Comparison of ENCODE assay signal across 21 mouse cellular contexts in genomic region chr4:47205846-47206245, GRCm38 (mm10). TPM values are rescaled to one million over a fixed set of nuclear protein-coding genes. Genes with fewer than 3 reads are reported as not detected.
DNase-seq lines count a peak whose midpoint lies in the region; ATAC-seq lines count a peak whose summit lies in the region.
"Had no signal": no experiment of that assay in that cellular context is flagged by ENCODE, and none has a peak within 500 bp of the region (broad histone marks: within the 10 kb centered on the region; RNA-seq: fewer than 3 reads in every experiment).

No protein-coding gene starts in this region.

- H3K27ac ChIP-seq in heart, embryonic 16.5 days (ENCODE audit: low read length): peak overlapping the region; percentile 65; the same call in 1 of the 2 replicates
- no peak overlapping the region for H3K27ac ChIP-seq in heart, embryonic 10.5 days
- H3K27ac ChIP-seq in kidney, embryonic 14.5 days (ENCODE audit: low read depth, low read length): no peak overlapping the region; the same call in 1 of the 2 replicates
- H3K27ac ChIP-seq in intestine, embryonic 16.5 days (ENCODE audit: low read length): peak overlapping the region; percentile 3; the same call in 1 of the 2 replicates
- H3K27ac ChIP-seq: embryonic facial prominence, embryonic 15.5 days; forebrain, embryonic 10.5 days; heart, adult 2 months; hindbrain, embryonic 12.5 days; left cerebral cortex, adult 2 months; liver, embryonic 13.5 days; neural tube, embryonic 15.5 days had no signal

- peaks cover 15% of the 10 kb centered on the region for H3K4me1 ChIP-seq in heart, embryonic 16.5 days (ENCODE audit: control insufficient read depth, insufficient read depth, low read length)
- peaks cover 13% of the 10 kb centered on the region for H3K4me1 ChIP-seq in heart, embryonic 10.5 days
- H3K4me1 ChIP-seq in kidney, embryonic 14.5 days (ENCODE audit: control insufficient read depth, insufficient read depth, low read length): peaks cover 13% of the 10 kb centered on the region
- H3K4me1 ChIP-seq in intestine, embryonic 16.5 days (ENCODE audit: control insufficient read depth, insufficient read depth, low read length): peaks cover 6% of the 10 kb centered on the region; the same call in 1 of the 2 replicates
- H3K4me1 ChIP-seq: liver, embryonic 13.5 days had no signal

- H3K36me3 ChIP-seq in heart, embryonic 16.5 days (ENCODE audit: control insufficient read depth, insufficient read depth): no peaks in the 10 kb centered on the region
- H3K36me3 ChIP-seq in heart, embryonic 10.5 days: no peaks in the 10 kb centered on the region
- H3K36me3 ChIP-seq in kidney, embryonic 14.5 days (ENCODE audit: control insufficient read depth, insufficient read depth, low read length): no peaks in the 10 kb centered on the region
- no peaks in the 10 kb centered on the region for H3K36me3 ChIP-seq in intestine, embryonic 16.5 days (ENCODE audit: control insufficient read depth, insufficient read depth, low read length)
- H3K36me3 ChIP-seq: embryonic facial prominence, embryonic 15.5 days; forebrain, embryonic 10.5 days; hindbrain, embryonic 12.5 days; liver, embryonic 13.5 days; neural tube, embryonic 15.5 days had no signal

- H3K4me3 ChIP-seq in heart, embryonic 16.5 days (ENCODE audit: low read length): no peak overlapping the region
- H3K4me3 ChIP-seq in heart, embryonic 10.5 days: no peak overlapping the region
- no peak overlapping the region for H3K4me3 ChIP-seq in kidney, embryonic 14.5 days (ENCODE audit: low read length)
- H3K4me3 ChIP-seq in intestine, embryonic 16.5 days (ENCODE audit: low read length): no peak overlapping the region
- H3K4me3 ChIP-seq: embryonic facial prominence, embryonic 15.5 days; forebrain, embryonic 10.5 days; heart, adult 2 months; hindbrain, embryonic 12.5 days; left cerebral cortex, adult 2 months; liver, embryonic 13.5 days; myocyte; neural tube, embryonic 15.5 days had no signal

- peaks cover 50% of the 10 kb centered on the region for H3K27me3 ChIP-seq in heart, embryonic 16.5 days (ENCODE audit: control insufficient read depth, insufficient read depth, low read length)
- peaks cover 64% of the 10 kb centered on the region for H3K27me3 ChIP-seq in heart, embryonic 10.5 days (ENCODE audit: insufficient read depth, poor library complexity, severe bottlenecking)
- H3K27me3 ChIP-seq in kidney, embryonic 14.5 days (ENCODE audit: control insufficient read depth, insufficient read depth, low read length): peaks cover 34% of the 10 kb centered on the region
- peaks cover 31% of the 10 kb centered on the region for H3K27me3 ChIP-seq in intestine, embryonic 16.5 days (replicated peaks; ENCODE audit: control insufficient read depth, insufficient read depth, low read length)

- H3K9ac ChIP-seq in heart, embryonic 16.5 days (ENCODE audit: low read length): no peak overlapping the region
- H3K9ac ChIP-seq in kidney, embryonic 14.5 days (ENCODE audit: low read depth, low read length): no peak overlapping the region
- no peak overlapping the region for H3K9ac ChIP-seq in intestine, embryonic 16.5 days (ENCODE audit: low read depth, low read length)
- H3K9ac ChIP-seq: embryonic facial prominence, embryonic 15.5 days; hindbrain, embryonic 12.5 days; liver, embryonic 13.5 days; neural tube, embryonic 15.5 days had no signal

- peak; percentile 43; the same call in 1 of the 2 replicates for ATAC-seq in heart, embryonic 16.5 days (replicated peaks; ENCODE audit: extremely low read depth, insufficient read depth, low FRiP score)
- no peak for ATAC-seq in kidney, embryonic 14.5 days (ENCODE audit: low FRiP score, low TSS enrichment)
- ATAC-seq in intestine, embryonic 16.5 days: peak; percentile 60
- ATAC-seq: inflammation-experienced regulatory T-cells, adult 6 months had no signal

- no peak overlapping the region for H3K4me2 ChIP-seq in heart, embryonic 16.5 days (ENCODE audit: low read depth, low read length)
- no peak overlapping the region for H3K4me2 ChIP-seq in kidney, embryonic 14.5 days (replicated peaks; ENCODE audit: low read depth, low read length)
- H3K4me2 ChIP-seq in intestine, embryonic 16.5 days (ENCODE audit: low read depth, low read length): no peak overlapping the region
- H3K4me2 ChIP-seq: embryonic facial prominence, embryonic 15.5 days; hindbrain, embryonic 12.5 days; liver, embryonic 13.5 days; neural tube, embryonic 15.5 days had no signal

- no peak for DNase-seq in heart, embryonic 10.5 days (ENCODE audit: low spot score)
- DNase-seq in kidney, postnatal 14 days: peak; percentile 65
- peak; percentile 53 for DNase-seq in lung, postnatal 14 days
- DNase-seq in embryo, embryonic 11 days: no peak
- no peak for DNase-seq in thymus, postnatal 4 days
- DNase-seq: adrenal gland, postnatal 10 days; cerebellum, adult 2 months; liver, embryonic 13.5 days; midbrain, embryonic 14.5 days; right cerebral cortex, postnatal 4 days had no signal

- WGBS in heart, embryonic 16.5 days: 41% methylated on average over 6 of the region's 6 CpGs
- WGBS in heart, embryonic 10.5 days: 54% methylated on average over 6 of the region's 6 CpGs
- WGBS in kidney, embryonic 14.5 days: 68% methylated on average over 6 of the region's 6 CpGs
- 52% methylated on average over 6 of the region's 6 CpGs for WGBS in intestine, embryonic 16.5 days

- no peaks in the 10 kb centered on the region for H3K9me3 ChIP-seq in heart, embryonic 16.5 days (replicated peaks; ENCODE audit: control insufficient read depth, low read length)
- no peaks in the 10 kb centered on the region for H3K9me3 ChIP-seq in heart, embryonic 10.5 days
- no peaks in the 10 kb centered on the region for H3K9me3 ChIP-seq in kidney, embryonic 14.5 days (ENCODE audit: control insufficient read depth, low read length)
- no peaks in the 10 kb centered on the region for H3K9me3 ChIP-seq in intestine, embryonic 16.5 days (ENCODE audit: control insufficient read depth, low read length)
- H3K9me3 ChIP-seq: embryonic facial prominence, embryonic 15.5 days; forebrain, embryonic 10.5 days; hindbrain, embryonic 12.5 days; liver, embryonic 13.5 days; neural tube, embryonic 15.5 days had no signal

RNA-seq across cellular contexts. Expression of gene Col15a1, which starts 2.1 kb away (rescaled TPM):
- polyA plus RNA-seq in heart, embryonic 16.5 days (2015; fragmentation: Nextera tagmentation; extraction: Ambion mirVana): 13.5 and 15.9 TPM in 2 replicates
- 1.1 and 1.5 TPM in 2 replicates for polyA plus RNA-seq in heart, embryonic 10.5 days (2016; fragmentation: Nextera tagmentation; extraction: Ambion mirVana)
- polyA plus RNA-seq in kidney, embryonic 14.5 days (2014; fragmentation: Nextera tagmentation; extraction: Ambion mirVana): 16.3 and 21.8 TPM in 2 replicates
- polyA plus RNA-seq in intestine, embryonic 16.5 days (2015; fragmentation: Nextera tagmentation; extraction: Ambion mirVana): 12.7 and 15.1 TPM in 2 replicates

Comparison
In these comparisons a context has a peak if more than half of its experiments do, and no peak if none do; other contexts are left out.
1. H3K27ac ChIP-seq: peak in heart, embryonic 16.5 days (single experiment) and intestine, embryonic 16.5 days (single experiment); none in heart, embryonic 10.5 days (single experiment) and kidney, embryonic 14.5 days (single experiment).
2. DNase-seq: peak in kidney, postnatal 14 days (single experiment) and lung, postnatal 14 days (single experiment); none in heart, embryonic 10.5 days (single experiment), embryo, embryonic 11 days (single experiment) and thymus, postnatal 4 days (single experiment).